Mouse (Mus musculus) thymus, adult 2 months (tissue): Measurements from ENCODE around the gene Casz1. TPM values are rescaled to one million over a fixed set of nuclear protein-coding genes. Genes with fewer than 3 reads are reported as not detected.

Experiments
- DNase-seq: peaks from one replicate; pipeline ENCODE4 v3.0.0; 2021
- H3K27ac ChIP-seq: fragments of 200-500 bp; 2 replicates; pipeline ENCODE4 v1.5.1; 2012; ENCODE audit warnings: low read length, control low read depth; ENCODE audit not compliant: control insufficient read depth, insufficient read depth
- H3K27me3 ChIP-seq: fragments of 200-500 bp; 2 replicates; pipeline ENCODE4 v1.6.1; 2012; ENCODE audit warnings: mild to moderate bottlenecking, low read length, moderate library complexity, mixed read lengths; ENCODE audit not compliant: control insufficient read depth, insufficient read depth
- H3K36me3 ChIP-seq: fragments of 200-500 bp; 2 replicates; pipeline ENCODE4 v1.6.1; 2012; ENCODE audit warnings: mild to moderate bottlenecking, low read length, moderate library complexity; ENCODE audit not compliant: control insufficient read depth, insufficient read depth
- H3K4me1 ChIP-seq: fragments of 200-500 bp; replicated peaks from 2 replicates; pipeline ENCODE4 v1.6.1; 2012; ENCODE audit warnings: low read length; ENCODE audit not compliant: control insufficient read depth, insufficient read depth
- H3K4me3 ChIP-seq: fragments of 200-500 bp; 2 replicates; pipeline ENCODE4 v1.5.1; 2012; ENCODE audit warnings: mild to moderate bottlenecking, low read length, control low read depth, moderate library complexity; ENCODE audit not compliant: control insufficient read depth, insufficient read depth
- CTCF ChIP-seq: fragments of 200-500 bp; IDR thresholded peaks from 2 replicates; pipeline ENCODE4 v1.5.1; 2012; ENCODE audit warnings: mild to moderate bottlenecking, control low read depth, low read length, moderate library complexity, borderline replicate concordance; ENCODE audit not compliant: control insufficient read depth, poor library complexity, insufficient read depth; ENCODE audit errors: extremely low read depth
- POLR2A ChIP-seq: fragments of 200-500 bp; IDR thresholded peaks from 2 replicates; pipeline ENCODE4 v1.6.1; 2012; ENCODE audit warnings: mild to moderate bottlenecking, low read length, control low read depth, moderate library complexity; ENCODE audit not compliant: control insufficient read depth, poor library complexity, insufficient read depth; ENCODE audit errors: extremely low read depth
- WGBS: fragments of 180-500 bp; shearing (Covaris S2); methylation state at CpG from one replicate; pipeline ENCODE4 v1.1.7; 2018; 5-methylcytosine and 5-hydroxymethylcytosine counted together
- polyA plus RNA-seq: library from polyadenylated mRNA; depleted of rRNA; stranded (reverse); fragments of >200 nt; gene quantifications from 2 replicates; pipeline ENCODE4 v1.2.3, GENCODE M21; 2012

Casz1 gene
- polyA plus RNA-seq, 1 experiment: 5.8 TPM

GRCm38 (mm10) chr4:148984701-148985540 lies 180.7 kb downstream of the Casz1 start:
- Histone ChIP-seq H3K4me3 (no peak overlapping the region), H3K27ac (no peak overlapping the region), H3K27me3 (no peaks in the 10 kb centered on the region), H3K36me3 (no peaks in the 10 kb centered on the region), H3K4me1 (no peaks in the 10 kb centered on the region)
- 96% methylated on average over 19 of the region's 19 CpGs for WGBS
- TF ChIP-seq POLR2A: no peak
- no peak for TF ChIP-seq CTCF
- DNase-seq: no peak

GRCm38 (mm10) chr4:148985541-148986476 lies 181.6 kb downstream of the Casz1 start:
- Histone ChIP-seq H3K4me3 (no peak overlapping the region), H3K27ac (no peak overlapping the region), H3K36me3 (no peaks in the 10 kb centered on the region), H3K4me1 (no peaks in the 10 kb centered on the region), H3K27me3 (no peaks in the 10 kb centered on the region)
- WGBS: 90% methylated on average over 24 of the region's 24 CpGs
- TF ChIP-seq POLR2A (no peak), CTCF (no peak)
- DNase-seq: no peak

GRCm38 (mm10) chr4:148990038-148990437 lies 185.8 kb downstream of the Casz1 start:
- Histone ChIP-seq H3K27ac (no peak overlapping the region), H3K27me3 (no peaks in the 10 kb centered on the region), H3K36me3 (no peaks in the 10 kb centered on the region), H3K4me1 (no peaks in the 10 kb centered on the region), H3K4me3 (no peak overlapping the region)
- 91% methylated on average over 2 of the region's 2 CpGs for WGBS
- TF ChIP-seq CTCF (no peak), POLR2A (no peak)
- DNase-seq: no peak

GRCm38 (mm10) chr4:148993948-148994347 lies 189.7 kb downstream of the Casz1 start:
- H3K27ac ChIP-seq: no peak overlapping the region
- WGBS: 96% methylated on average over 5 of the region's 5 CpGs
- H3K4me3 ChIP-seq: no peak overlapping the region
- TF ChIP-seq POLR2A: no peak
- no peak for TF ChIP-seq CTCF
- no peaks in the 10 kb centered on the region for H3K36me3 ChIP-seq
- no peak for DNase-seq
- 0 out of 2 replicates have a peak, but pooled peaks cover 6% of the 10 kb centered on the region for H3K4me1 ChIP-seq
- no peaks in the 10 kb centered on the region for H3K27me3 ChIP-seq

GRCm38 (mm10) chr4:149000746-149001145 lies 196.5 kb downstream of the Casz1 start:
- no peak overlapping the region for H3K27ac ChIP-seq
- H3K4me3 ChIP-seq: no peak overlapping the region
- H3K4me1 ChIP-seq: 0 out of 2 replicates have a peak, but pooled peaks cover 6% of the 10 kb centered on the region
- H3K36me3 ChIP-seq: no peaks in the 10 kb centered on the region
- DNase-seq: no peak
- 98% methylated on average over 6 of the region's 6 CpGs for WGBS
- TF ChIP-seq CTCF (no peak), POLR2A (no peak)
- no peaks in the 10 kb centered on the region for H3K27me3 ChIP-seq

GRCm38 (mm10) chr4:149001515-149001914 lies 197.3 kb downstream of the Casz1 start:
- Histone ChIP-seq H3K4me3 (no peak overlapping the region), H3K36me3 (no peaks in the 10 kb centered on the region), H3K27me3 (no peaks in the 10 kb centered on the region), H3K27ac (no peak overlapping the region), H3K4me1 (0 out of 2 replicates have a peak, but pooled peaks cover 6% of the 10 kb centered on the region)
- WGBS: 72% methylated on average over 5 of the region's 5 CpGs
- no peak for TF ChIP-seq POLR2A
- no peak for TF ChIP-seq CTCF
- DNase-seq: no peak
